Mouse (Mus musculus): Measurements from ENCODE around the gene Prickle1. TPM values are rescaled to one million over a fixed set of nuclear protein-coding genes. Genes with fewer than 3 reads are reported as not detected.

Prickle1 gene
- polyA plus RNA-seq, 1 experiment, result not detected

DNA sequence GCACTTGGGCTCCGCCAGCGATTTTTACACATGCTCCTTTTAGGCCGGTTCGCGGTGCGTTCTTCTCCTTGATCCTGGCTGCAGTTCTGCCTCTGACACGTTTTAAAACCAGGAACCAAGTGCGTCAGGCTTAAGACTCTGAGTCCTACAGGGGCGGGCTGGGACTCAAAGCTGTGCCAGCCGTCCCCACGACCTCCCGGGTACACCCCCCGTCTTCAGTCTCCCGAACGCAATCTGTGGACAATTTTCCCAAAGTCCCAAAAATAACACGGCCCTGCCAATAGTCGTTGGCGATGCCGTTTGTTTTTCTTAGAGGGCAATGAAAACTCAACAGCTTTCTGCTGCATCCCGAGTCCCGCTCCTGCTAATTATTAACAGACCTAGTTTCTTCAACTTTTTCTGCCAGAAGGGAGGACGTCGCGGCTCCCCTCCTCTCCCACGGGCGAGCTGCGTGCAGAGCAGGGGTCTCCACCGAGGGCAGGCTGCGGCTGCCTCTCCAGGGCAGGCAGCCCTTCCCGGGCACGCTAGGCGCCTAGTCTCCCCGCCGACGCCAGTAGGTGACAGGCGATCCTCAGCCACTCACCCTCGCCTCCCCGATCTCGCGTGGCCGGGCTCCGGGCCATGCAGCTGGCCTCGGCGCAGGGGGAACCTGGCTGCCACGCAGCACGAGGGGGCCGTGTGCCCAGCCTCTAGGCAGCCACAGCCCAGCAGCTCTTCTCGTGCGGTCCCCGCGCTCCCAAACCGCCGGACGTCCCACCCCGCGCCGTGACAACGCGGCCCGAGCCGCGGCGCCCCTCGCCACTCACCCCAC is 598 bp downstream of the Prickle1 start:
- TF ChIP-seq POLR2A (IDR thresholded peaks at IDR 0.05; ENCODE audit: borderline replicate concordance, low read depth, low read length) (no peak), CTCF (IDR thresholded peaks at IDR 0.05; ENCODE audit: low read depth, low read length) (no peak)
- H3K4me1 ChIP-seq (ENCODE audit: control insufficient read depth, insufficient read depth, low read length), result no peaks in the 10 kb centered on the region
- no peak overlapping the region for H3K27ac ChIP-seq (ENCODE audit: insufficient read depth, low read depth, low read length)
- H3K4me3 ChIP-seq (ENCODE audit: insufficient read depth, low read length), result peak overlapping the region; percentile 71

DNA sequence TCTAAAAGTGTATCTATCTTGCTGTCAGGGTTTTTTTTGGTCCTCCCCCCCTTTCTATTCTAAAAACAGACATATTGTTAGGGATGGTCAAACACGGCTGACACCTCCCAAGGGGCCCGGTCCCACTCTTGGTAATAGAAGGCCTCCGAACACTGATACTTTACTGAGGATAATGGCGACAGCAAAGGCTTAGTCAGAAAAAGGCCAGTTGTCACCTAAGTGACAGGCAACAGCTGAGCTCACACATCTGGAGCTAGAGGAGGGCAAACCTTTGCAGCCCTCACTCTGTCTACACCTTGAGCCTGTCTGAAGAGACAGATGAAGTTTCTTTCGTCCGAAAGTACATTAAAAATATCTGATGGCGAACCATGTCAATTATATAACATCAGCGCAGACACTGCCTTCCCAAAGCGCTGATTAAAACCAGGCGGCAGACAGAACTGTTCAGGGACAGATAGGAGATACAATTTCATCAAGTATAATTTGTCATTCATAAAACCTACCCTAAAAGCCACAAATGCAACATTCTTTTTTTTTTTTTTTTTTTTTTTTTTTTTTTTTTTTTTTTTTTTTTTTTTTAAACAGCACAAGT is 1.3 kb downstream of the Prickle1 start:
- no peak overlapping the region for H3K4me3 ChIP-seq (ENCODE audit: insufficient read depth, low read length)
- TF ChIP-seq POLR2A (IDR thresholded peaks at IDR 0.05; ENCODE audit: borderline replicate concordance, low read depth, low read length) (no peak), CTCF (IDR thresholded peaks at IDR 0.05; ENCODE audit: low read depth, low read length) (no peak)
- H3K4me1 ChIP-seq (ENCODE audit: control insufficient read depth, insufficient read depth, low read length), result no peaks in the 10 kb centered on the region
- H3K27ac ChIP-seq (ENCODE audit: insufficient read depth, low read depth, low read length), result no peak overlapping the region

DNA sequence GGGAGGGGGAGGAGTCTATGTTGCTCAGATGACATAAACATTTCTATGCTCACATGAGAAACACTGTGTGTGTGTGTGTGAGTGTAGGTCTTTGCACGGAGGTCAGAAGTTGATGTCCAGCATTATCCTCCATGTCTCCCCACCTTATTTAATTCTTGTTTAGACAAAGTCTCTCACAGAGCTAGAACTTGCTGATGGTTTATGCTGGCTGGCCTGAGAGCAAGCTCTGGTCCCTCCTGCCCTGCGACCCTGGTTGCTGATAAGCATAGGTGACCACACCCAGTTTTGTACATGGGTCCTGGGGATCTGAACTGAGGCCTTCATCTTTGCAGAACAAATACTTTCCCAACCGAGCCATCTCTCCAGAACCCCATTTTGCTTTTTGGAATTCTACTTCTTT is 3.1 kb downstream of the Prickle1 start:
- TF ChIP-seq POLR2A (IDR thresholded peaks at IDR 0.05; ENCODE audit: borderline replicate concordance, low read depth, low read length), result no peak
- no peak for TF ChIP-seq CTCF (IDR thresholded peaks at IDR 0.05; ENCODE audit: low read depth, low read length)
- Histone ChIP-seq H3K4me3 (ENCODE audit: insufficient read depth, low read length) (no peak overlapping the region), H3K27ac (ENCODE audit: insufficient read depth, low read depth, low read length) (no peak overlapping the region), H3K4me1 (ENCODE audit: control insufficient read depth, insufficient read depth, low read length) (no peaks in the 10 kb centered on the region)

DNA sequence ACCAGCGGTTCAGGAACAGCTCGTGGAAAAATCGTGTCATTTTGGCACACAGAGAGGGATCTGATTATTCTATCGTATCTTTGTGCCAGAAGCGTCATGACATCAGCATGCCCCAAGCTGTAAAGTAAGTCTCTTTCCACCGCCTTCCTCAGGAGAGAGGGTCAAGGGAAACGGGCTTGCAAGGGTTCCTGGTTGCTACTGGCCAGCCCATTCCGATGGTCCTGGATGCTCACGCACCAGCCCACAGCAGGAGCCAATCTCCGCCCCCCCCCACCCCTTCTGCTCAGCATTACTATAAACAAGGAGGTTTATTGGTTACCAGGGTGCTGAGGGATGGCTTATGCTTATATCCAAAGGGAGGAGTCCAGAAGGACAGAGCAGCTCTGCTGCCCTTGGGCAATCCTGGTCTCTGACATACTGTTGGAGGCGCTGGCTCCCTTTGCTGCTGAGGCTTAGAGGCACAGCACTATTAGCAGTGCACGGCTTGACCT is 3.8 kb downstream of the Prickle1 start:
- no peak overlapping the region for H3K27ac ChIP-seq (ENCODE audit: insufficient read depth, low read depth, low read length)

GRCm38 (mm10) chr15:93591371-93591770 is 4.3 kb downstream of the Prickle1 start:
- Histone ChIP-seq H3K4me3 (ENCODE audit: insufficient read depth, low read length) (no peak overlapping the region), H3K4me1 (ENCODE audit: control insufficient read depth, insufficient read depth, low read length) (no peaks in the 10 kb centered on the region), H3K27ac (ENCODE audit: insufficient read depth, low read depth, low read length) (no peak overlapping the region)
- TF ChIP-seq POLR2A (IDR thresholded peaks at IDR 0.05; ENCODE audit: borderline replicate concordance, low read depth, low read length) (no peak), CTCF (IDR thresholded peaks at IDR 0.05; ENCODE audit: low read depth, low read length) (no peak)

More for the DNA sequence above, 3.8 kb downstream of the Prickle1 start:
- TF ChIP-seq CTCF (IDR thresholded peaks at IDR 0.05; ENCODE audit: low read depth, low read length) (no peak), POLR2A (IDR thresholded peaks at IDR 0.05; ENCODE audit: borderline replicate concordance, low read depth, low read length) (no peak)
- no peak overlapping the region for H3K4me3 ChIP-seq (ENCODE audit: insufficient read depth, low read length)
- no peaks in the 10 kb centered on the region for H3K4me1 ChIP-seq (ENCODE audit: control insufficient read depth, insufficient read depth, low read length)

- H3K4me3 ChIP-seq (ENCODE audit: insufficient read depth, low read length), result no peak overlapping the region
- no peak overlapping the region for H3K27ac ChIP-seq (ENCODE audit: insufficient read depth, low read depth, low read length)
- H3K4me1 ChIP-seq (ENCODE audit: control insufficient read depth, insufficient read depth, low read length), result no peaks in the 10 kb centered on the region
- TF ChIP-seq POLR2A (IDR thresholded peaks at IDR 0.05; ENCODE audit: borderline replicate concordance, low read depth, low read length), result no peak
- no peak for TF ChIP-seq CTCF (IDR thresholded peaks at IDR 0.05; ENCODE audit: low read depth, low read length)
These were observed 7.3 kb downstream of the Prickle1 start for GRCm38 (mm10) chr15:93588401-93588800.

GRCm38 (mm10) chr15:93587660-93588059 is 8.0 kb downstream of the Prickle1 start:
- H3K4me3 ChIP-seq (ENCODE audit: insufficient read depth, low read length), result no peak overlapping the region
- no peak overlapping the region for H3K27ac ChIP-seq (ENCODE audit: insufficient read depth, low read depth, low read length)
- TF ChIP-seq CTCF (IDR thresholded peaks at IDR 0.05; ENCODE audit: low read depth, low read length) (no peak), POLR2A (IDR thresholded peaks at IDR 0.05; ENCODE audit: borderline replicate concordance, low read depth, low read length) (no peak)
- no peaks in the 10 kb centered on the region for H3K4me1 ChIP-seq (ENCODE audit: control insufficient read depth, insufficient read depth, low read length)

GRCm38 (mm10) chr15:93583051-93583450 is 12.6 kb downstream of the Prickle1 start:
- TF ChIP-seq POLR2A (IDR thresholded peaks at IDR 0.05; ENCODE audit: borderline replicate concordance, low read depth, low read length) (no peak), CTCF (IDR thresholded peaks at IDR 0.05; ENCODE audit: low read depth, low read length) (no peak)
- Histone ChIP-seq H3K4me1 (ENCODE audit: control insufficient read depth, insufficient read depth, low read length) (no peaks in the 10 kb centered on the region), H3K4me3 (ENCODE audit: insufficient read depth, low read length) (no peak overlapping the region), H3K27ac (ENCODE audit: insufficient read depth, low read depth, low read length) (no peak overlapping the region)

DNA sequence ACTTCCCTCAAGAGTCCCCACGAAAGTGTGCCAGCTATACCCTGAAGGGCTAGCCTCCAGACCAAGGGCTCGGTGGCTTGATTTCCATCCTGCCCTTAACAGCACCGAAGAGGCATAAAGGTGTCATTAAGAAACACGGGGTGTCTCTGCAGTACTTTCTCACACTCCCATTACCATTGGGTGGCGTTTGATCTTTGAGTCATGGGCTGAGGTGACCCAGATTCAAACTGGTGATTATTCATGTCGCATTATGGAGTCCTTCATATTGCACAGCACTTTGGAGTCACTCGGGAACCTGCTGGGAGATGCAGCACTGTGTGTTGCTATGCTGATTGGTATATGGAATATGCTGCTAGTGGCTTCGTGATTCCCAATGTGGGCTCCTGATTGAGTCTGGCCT is 14.0 kb downstream of the Prickle1 start:
- Histone ChIP-seq H3K4me3 (ENCODE audit: insufficient read depth, low read length) (no peak overlapping the region), H3K4me1 (ENCODE audit: control insufficient read depth, insufficient read depth, low read length) (no peaks in the 10 kb centered on the region), H3K27ac (ENCODE audit: insufficient read depth, low read depth, low read length) (no peak overlapping the region)
- no peak for TF ChIP-seq CTCF (IDR thresholded peaks at IDR 0.05; ENCODE audit: low read depth, low read length)
- TF ChIP-seq POLR2A (IDR thresholded peaks at IDR 0.05; ENCODE audit: borderline replicate concordance, low read depth, low read length), result no peak

DNA sequence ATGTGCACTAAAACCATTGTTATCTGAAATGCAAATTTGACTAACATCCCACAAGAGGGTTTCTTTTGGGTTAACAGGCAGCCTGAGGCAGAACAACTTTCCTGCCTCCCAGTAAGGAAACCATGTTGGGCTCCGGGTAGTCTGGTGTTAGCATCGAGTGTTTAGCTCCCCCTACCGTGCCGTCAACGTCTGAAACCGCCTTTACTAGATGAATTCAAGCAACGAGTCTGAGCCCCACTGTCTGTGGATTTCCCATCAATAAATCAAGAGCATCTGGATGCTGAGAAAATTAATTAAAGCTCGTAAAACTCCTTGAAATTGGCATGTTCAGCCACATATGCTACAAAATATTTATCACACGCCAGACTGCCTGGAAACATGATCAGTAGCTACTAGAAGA is 15.8 kb downstream of the Prickle1 start:
- H3K27ac ChIP-seq (ENCODE audit: insufficient read depth, low read depth, low read length), result no peak overlapping the region

More for the DNA sequence above, 15.8 kb downstream of the Prickle1 start:
- no peaks in the 10 kb centered on the region for H3K4me1 ChIP-seq (ENCODE audit: control insufficient read depth, insufficient read depth, low read length)
- TF ChIP-seq CTCF (IDR thresholded peaks at IDR 0.05; ENCODE audit: low read depth, low read length), result no peak
- TF ChIP-seq POLR2A (IDR thresholded peaks at IDR 0.05; ENCODE audit: borderline replicate concordance, low read depth, low read length), result no peak
- no peak overlapping the region for H3K4me3 ChIP-seq (ENCODE audit: insufficient read depth, low read length)
